Mouse (Mus musculus) limb, embryonic 15.5 days (tissue): ENCODE measurements at regions not wholly inside any gene's neighbourhood (a gene's known extent, or its start where the extent isn't known, plus 50 kb on each side); places are given as distances from the start of the nearest gene placed in this dataset.

ENCODE experiments used
- ATAC-seq: fragments of 200-750 bp; cut with Nextera tagmentation; 2 replicates; pipeline ENCODE4 v1.8.0; 2017; ENCODE audit warnings: low read depth, moderate TSS enrichment; ENCODE audit not compliant: insufficient number of reproducible peaks, low FRiP score, low TSS enrichment
- H3K27ac ChIP-seq: fragments of 300-500 bp; sonication (generic); 2 replicates; pipeline ENCODE4 v1.5.1; 2015; ENCODE audit warnings: moderate library complexity, mild to moderate bottlenecking, inconsistent platforms
- H3K27me3 ChIP-seq: fragments of 300-500 bp; sonication (generic); 2 replicates; pipeline ENCODE4 v1.6.1; 2015; ENCODE audit warnings: inconsistent platforms
- H3K36me3 ChIP-seq: fragments of 300-500 bp; sonication (generic); 2 replicates; pipeline ENCODE4 v1.6.1; 2015; ENCODE audit warnings: inconsistent platforms
- H3K4me1 ChIP-seq: fragments of 300-500 bp; sonication (generic); 2 replicates; pipeline ENCODE4 v1.6.1; 2015; ENCODE audit warnings: inconsistent platforms
- H3K4me2 ChIP-seq: fragments of 300-500 bp; sonication (generic); 2 replicates; pipeline ENCODE4 v1.6.1; 2015; ENCODE audit warnings: mild to moderate bottlenecking, inconsistent platforms
- H3K4me3 ChIP-seq: fragments of 300-500 bp; sonication (generic); 2 replicates; pipeline ENCODE4 v1.5.1; 2015; ENCODE audit warnings: mild to moderate bottlenecking, inconsistent platforms
- H3K9ac ChIP-seq: fragments of 300-500 bp; sonication (generic); 2 replicates; pipeline ENCODE4 v1.6.1; 2015; ENCODE audit warnings: inconsistent platforms
- H3K9me3 ChIP-seq: fragments of 300-500 bp; sonication (generic); 2 replicates; pipeline ENCODE4 v1.6.1; 2016; ENCODE audit warnings: inconsistent platforms
- WGBS: fragments of 180-500 bp; shearing (Covaris S2); methylation state at CpG from one replicate; pipeline ENCODE4 v1.1.7; 2015; 5-methylcytosine and 5-hydroxymethylcytosine counted together

DNA sequence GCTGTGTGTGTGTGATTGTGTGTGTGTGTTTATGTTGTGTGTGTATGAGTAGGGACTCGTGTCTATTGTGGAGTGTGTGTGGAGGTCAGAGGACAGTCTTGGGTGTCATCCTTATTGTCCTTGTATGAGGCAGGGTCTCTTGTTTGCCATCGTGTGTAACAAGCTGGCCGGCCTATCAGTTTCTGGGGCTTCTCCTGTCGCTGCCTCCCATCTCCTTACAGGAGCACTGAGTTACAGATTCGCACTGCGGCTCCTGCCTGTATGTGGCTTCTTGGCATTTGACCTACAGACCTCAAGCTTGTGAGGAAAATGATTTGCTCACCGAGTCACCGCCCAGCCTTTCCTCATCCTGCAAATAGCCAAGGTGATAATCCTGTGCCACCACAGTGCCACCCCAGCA lies 112.6 kb upstream of the Eef2kmt start:
- H3K27ac ChIP-seq = no peak overlapping the region
- no peaks in the 10 kb centered on the region for H3K36me3 ChIP-seq
- no peak for ATAC-seq
- H3K9me3 ChIP-seq = no peaks in the 10 kb centered on the region
- no peaks in the 10 kb centered on the region for H3K4me1 ChIP-seq
- no peak overlapping the region for H3K9ac ChIP-seq
- no peak overlapping the region for H3K4me3 ChIP-seq
- H3K27me3 ChIP-seq = no peaks in the 10 kb centered on the region
- WGBS = 85% methylated on average over 8 of the region's 8 CpGs
- H3K4me2 ChIP-seq = no peak overlapping the region

DNA sequence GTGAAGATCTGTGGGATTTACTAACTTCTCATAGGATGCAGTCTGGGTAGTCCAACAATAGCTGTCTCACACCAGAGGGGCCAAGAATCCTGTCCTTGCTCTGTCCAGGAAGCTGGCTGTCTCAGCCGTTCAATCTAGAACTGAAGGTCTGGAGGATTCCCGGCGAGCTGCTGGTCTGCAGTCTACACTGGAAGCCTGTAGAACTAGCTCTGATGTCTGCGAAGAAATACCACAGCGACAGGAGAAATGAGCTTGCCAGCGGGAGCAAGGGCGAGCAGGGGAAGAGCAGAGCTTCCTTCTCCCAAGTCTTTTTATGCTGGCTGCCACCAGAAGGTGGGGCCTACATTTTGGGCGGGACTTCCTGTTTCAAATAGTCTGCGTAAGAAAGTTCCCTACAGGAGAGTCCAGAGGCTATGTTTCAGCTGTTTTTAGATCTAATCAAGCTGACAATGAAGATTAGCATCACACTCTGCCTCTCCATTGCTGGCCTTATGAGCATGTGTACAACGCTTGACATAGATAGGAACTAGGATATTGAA lies 111.9 kb upstream of the Eef2kmt start:
- Histone ChIP-seq H3K4me1 (no peaks in the 10 kb centered on the region), H3K27me3 (no peaks in the 10 kb centered on the region), H3K36me3 (no peaks in the 10 kb centered on the region), H3K9me3 (no peaks in the 10 kb centered on the region), H3K27ac (no peak overlapping the region), H3K9ac (no peak overlapping the region), H3K4me2 (no peak overlapping the region), H3K4me3 (no peak overlapping the region)
- WGBS = 77% methylated on average over 10 of the region's 10 CpGs
- no peak for ATAC-seq

DNA sequence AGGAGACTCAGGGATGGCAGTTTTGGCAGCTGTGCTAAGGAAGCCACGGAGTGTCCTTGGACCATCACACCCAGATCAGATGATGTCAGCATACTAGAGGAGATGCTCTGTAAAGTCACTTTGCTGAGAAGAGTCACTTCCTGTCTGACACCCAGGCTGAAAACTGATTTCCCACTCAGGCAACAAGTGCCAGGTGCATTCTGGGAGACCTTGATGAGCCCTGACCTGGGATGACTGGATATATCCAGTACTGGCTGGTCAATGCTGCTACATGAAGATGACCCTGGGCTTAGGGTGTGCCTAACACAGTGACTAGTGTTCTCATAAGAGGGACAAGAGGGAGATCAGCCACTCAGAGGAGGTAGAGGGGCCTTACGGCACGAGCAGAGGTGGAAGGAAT lies 110.2 kb upstream of the Eef2kmt start:
- H3K27me3 ChIP-seq = no peaks in the 10 kb centered on the region
- WGBS = 87% methylated on average over 3 of the region's 3 CpGs
- no peaks in the 10 kb centered on the region for H3K9me3 ChIP-seq
- H3K4me3 ChIP-seq = no peak overlapping the region
- H3K4me2 ChIP-seq = no peak overlapping the region
- no peak overlapping the region for H3K9ac ChIP-seq
- no peak for ATAC-seq
- no peaks in the 10 kb centered on the region for H3K4me1 ChIP-seq
- H3K27ac ChIP-seq = no peak overlapping the region
- H3K36me3 ChIP-seq = no peaks in the 10 kb centered on the region

DNA sequence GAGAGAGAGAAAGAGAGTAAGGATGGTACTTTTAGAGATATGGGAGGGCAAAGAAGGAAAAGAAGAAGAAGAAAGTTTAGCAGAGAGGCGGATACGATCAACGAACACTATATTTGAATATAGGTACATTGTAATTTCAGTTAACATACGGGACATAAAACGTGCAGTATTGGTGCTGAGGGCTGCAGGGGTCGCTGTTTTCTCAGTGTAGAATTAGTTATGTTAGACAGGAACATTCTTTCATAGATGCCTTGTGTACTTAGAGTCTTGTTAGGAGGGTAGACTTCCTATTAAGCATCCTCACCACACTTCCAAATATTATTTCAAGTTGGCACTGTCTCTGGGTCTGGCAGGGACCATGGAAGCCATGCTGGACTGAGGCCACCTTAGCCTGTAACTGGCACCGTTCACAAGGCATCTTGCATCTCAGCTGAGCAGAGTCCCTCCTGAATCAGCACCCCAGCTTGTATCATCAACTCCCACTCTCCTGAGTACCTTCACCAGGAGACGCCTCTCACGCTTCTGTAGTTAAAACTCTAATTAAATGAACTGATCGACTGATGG lies 107.3 kb upstream of the Eef2kmt start:
- no peak overlapping the region for H3K27ac ChIP-seq
- no peak overlapping the region for H3K4me2 ChIP-seq
- ATAC-seq = no peak
- WGBS = 69% methylated on average over 10 of the region's 10 CpGs
- H3K9me3 ChIP-seq = no peaks in the 10 kb centered on the region
- H3K4me1 ChIP-seq = no peaks in the 10 kb centered on the region
- H3K27me3 ChIP-seq = no peaks in the 10 kb centered on the region
- H3K36me3 ChIP-seq = no peaks in the 10 kb centered on the region
- no peak overlapping the region for H3K4me3 ChIP-seq
- no peak overlapping the region for H3K9ac ChIP-seq

DNA sequence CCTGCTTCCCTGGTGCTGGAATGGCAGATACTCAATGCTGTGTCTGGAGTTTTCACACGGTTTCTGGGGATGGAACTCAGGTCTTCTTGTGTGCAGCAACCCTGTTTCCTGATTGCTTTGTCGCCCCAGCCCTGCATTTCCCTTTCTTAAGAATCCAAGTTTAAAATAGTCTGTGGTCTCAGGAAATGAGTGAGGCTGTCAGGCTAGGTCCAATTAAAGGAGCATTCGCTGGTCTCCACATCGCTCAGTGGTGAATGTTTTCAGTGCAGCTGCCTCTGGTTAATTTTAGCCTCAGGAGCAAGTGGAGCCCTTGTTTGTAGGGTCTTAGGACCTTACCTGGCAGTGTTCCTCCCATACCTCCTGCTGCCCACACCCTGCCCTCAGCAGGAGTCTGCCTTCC lies 103.4 kb upstream of the Eef2kmt start:
- H3K4me1 ChIP-seq = no peaks in the 10 kb centered on the region
- no peak overlapping the region for H3K9ac ChIP-seq
- H3K4me3 ChIP-seq = no peak overlapping the region
- H3K4me2 ChIP-seq = no peak overlapping the region
- no peak overlapping the region for H3K27ac ChIP-seq
- no peaks in the 10 kb centered on the region for H3K27me3 ChIP-seq
- H3K36me3 ChIP-seq = no peaks in the 10 kb centered on the region
- no peaks in the 10 kb centered on the region for H3K9me3 ChIP-seq
- no peak for ATAC-seq
- WGBS = 64% methylated on average over 4 of the region's 4 CpGs

DNA sequence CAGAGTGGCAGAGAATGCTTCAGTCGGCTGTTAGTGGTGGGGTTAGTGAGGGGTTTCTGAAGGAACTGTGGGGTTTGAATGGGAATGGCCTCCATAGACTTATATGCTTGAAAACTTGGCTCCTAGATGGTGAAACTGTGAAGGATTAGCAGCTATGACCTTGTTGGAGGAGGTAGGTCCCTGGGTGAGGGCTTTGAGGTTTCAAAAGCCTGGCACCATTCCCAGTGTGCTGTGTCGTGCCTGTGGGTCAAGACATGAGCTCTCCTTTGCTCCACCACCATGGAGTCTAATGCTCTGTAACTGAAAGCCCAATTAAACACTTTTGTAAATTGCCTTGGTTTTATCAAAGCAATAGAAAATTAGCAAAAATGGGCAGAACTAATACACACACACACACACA lies 98.1 kb upstream of the Eef2kmt start:
- no peak overlapping the region for H3K4me3 ChIP-seq
- H3K9ac ChIP-seq = no peak overlapping the region
- no peak for ATAC-seq
- no peak overlapping the region for H3K4me2 ChIP-seq
- H3K36me3 ChIP-seq = no peaks in the 10 kb centered on the region
- no peaks in the 10 kb centered on the region for H3K27me3 ChIP-seq
- peaks cover 11% of the 10 kb centered on the region; the same call in 1 of the 2 replicates for H3K4me1 ChIP-seq
- no peaks in the 10 kb centered on the region for H3K9me3 ChIP-seq
- 60% methylated on average over 2 of the region's 2 CpGs for WGBS
- H3K27ac ChIP-seq = no peak overlapping the region

DNA sequence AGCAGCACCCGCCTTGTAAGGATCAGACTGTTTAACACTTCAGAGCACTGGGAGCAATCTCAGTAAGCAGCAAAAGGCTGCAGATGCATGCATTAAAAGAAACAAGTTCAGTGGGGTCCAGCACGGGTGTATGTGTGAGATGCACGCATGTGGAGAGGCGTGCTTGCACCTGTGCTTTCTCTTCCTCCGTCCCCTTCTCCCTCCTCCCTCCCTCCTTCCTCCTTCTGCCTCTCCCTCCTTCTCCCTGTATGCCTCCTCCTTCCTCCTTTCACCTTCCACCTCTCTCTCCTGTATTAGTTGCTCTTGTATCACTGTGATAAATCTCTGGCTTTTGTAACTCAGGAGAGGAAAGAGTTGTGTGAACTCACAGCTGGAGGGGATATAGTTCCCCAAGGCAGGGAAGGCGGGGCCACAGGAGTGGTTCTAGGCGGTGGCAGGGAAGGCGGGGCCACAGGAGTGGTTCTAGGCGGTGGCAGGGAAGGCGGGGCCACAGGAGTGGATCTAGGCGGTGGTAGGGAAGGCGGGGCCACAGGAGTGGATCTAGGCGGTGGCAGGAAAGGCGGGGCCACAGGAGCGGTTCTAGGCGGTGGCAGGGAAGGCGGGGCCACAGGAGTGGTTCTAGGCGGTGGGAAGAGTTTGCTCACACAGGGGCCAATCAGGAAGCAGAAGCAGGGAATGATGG lies 96.2 kb upstream of the Eef2kmt start:
- 0 out of 2 replicates have a peak overlapping the region, but pooled peaks have one; percentile 0 for H3K4me3 ChIP-seq
- ATAC-seq = no peak

DNA sequence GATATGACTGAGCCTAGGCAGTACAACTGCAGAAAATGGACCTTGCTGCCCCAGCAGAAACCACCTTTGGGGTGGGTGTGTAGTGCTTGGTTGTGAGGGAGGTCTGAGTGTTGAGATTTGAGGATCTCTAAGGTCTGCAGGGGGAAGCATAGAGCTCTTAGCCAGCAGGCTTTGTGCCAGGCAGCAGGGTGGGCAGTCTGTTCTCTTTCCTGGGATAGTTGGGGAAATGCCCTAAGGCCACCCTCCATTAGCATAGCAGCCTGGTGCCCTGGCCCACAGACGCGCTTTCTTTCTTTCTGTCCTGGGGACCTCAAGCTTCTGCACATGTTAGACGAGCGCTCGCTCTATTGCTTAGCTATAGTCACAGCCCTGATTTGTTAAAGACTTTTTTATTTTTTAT lies 91.4 kb upstream of the Eef2kmt start:
- Histone ChIP-seq H3K4me3 (no peak overlapping the region), H3K9me3 (no peaks in the 10 kb centered on the region), H3K27me3 (no peaks in the 10 kb centered on the region), H3K36me3 (no peaks in the 10 kb centered on the region), H3K4me2 (no peak overlapping the region), H3K4me1 (peaks cover 5% of the 10 kb centered on the region; the same call in 1 of the 2 replicates), H3K9ac (no peak overlapping the region), H3K27ac (no peak overlapping the region)
- ATAC-seq = no peak
- WGBS = 78% methylated on average over 5 of the region's 5 CpGs

More for the DNA sequence above, 96.2 kb upstream of the Eef2kmt start:
- Histone ChIP-seq H3K27me3 (no peaks in the 10 kb centered on the region), H3K27ac (no peak overlapping the region), H3K9me3 (no peaks in the 10 kb centered on the region), H3K4me1 (peaks cover 11% of the 10 kb centered on the region; the same call in 1 of the 2 replicates), H3K9ac (no peak overlapping the region), H3K4me2 (peak overlapping the region; percentile 31), H3K36me3 (no peaks in the 10 kb centered on the region)
- 4% methylated on average over 18 of the region's 18 CpGs for WGBS

DNA sequence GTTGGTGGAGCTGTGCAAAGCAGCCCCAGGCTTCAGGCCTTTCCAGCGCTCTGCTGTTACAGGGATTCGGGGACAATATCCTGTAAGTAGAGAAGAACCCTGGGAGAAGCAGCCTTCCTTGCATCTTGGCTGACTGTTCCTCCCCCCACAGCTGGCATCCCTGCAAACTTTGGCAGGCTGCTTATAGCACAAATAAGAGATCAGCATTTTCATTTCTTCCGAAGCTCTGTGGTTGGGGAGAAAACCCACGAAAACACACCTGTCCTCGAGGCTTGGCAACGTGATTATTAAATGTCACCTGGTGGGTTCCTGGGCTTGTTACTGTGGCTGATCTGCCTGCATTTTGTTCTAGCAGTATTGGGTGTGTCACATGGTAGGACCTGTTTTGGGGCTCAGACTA lies 86.5 kb upstream of the Eef2kmt start:
- 66% methylated on average over 6 of the region's 6 CpGs for WGBS
- Histone ChIP-seq H3K27me3 (no peaks in the 10 kb centered on the region), H3K4me2 (no peak overlapping the region), H3K9me3 (no peaks in the 10 kb centered on the region), H3K27ac (no peak overlapping the region), H3K4me3 (no peak overlapping the region), H3K36me3 (no peaks in the 10 kb centered on the region), H3K9ac (no peak overlapping the region), H3K4me1 (no peaks in the 10 kb centered on the region)
- ATAC-seq = no peak

DNA sequence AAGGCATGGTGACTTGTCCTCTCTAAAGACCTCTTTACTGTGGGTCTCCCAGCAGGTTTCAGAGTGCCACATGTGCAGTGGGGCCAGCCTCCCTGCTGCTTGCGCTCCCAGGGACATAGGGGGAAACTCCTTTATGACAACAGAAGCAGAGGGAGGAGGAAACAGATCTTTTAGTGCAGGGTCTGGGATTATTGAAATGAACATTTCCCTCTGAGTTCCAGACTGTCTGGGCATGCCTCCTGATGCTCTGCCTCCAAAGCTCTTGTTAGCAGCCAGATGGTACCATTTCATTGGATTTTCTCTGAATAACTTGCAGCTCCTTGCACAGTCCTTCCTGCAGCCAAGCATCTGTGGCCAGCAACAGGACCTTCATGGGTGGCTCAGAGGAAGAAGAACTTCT lies 60.5 kb upstream of the Eef2kmt start:
- ATAC-seq = no peak
- no peaks in the 10 kb centered on the region for H3K36me3 ChIP-seq
- no peak overlapping the region for H3K9ac ChIP-seq
- H3K27ac ChIP-seq = no peak overlapping the region
- WGBS = 50% methylated on average over 1 of the region's 1 CpGs
- no peak overlapping the region for H3K4me3 ChIP-seq
- H3K4me2 ChIP-seq = no peak overlapping the region
- no peaks in the 10 kb centered on the region for H3K9me3 ChIP-seq
- no peaks in the 10 kb centered on the region for H3K4me1 ChIP-seq
- no peaks in the 10 kb centered on the region for H3K27me3 ChIP-seq

DNA sequence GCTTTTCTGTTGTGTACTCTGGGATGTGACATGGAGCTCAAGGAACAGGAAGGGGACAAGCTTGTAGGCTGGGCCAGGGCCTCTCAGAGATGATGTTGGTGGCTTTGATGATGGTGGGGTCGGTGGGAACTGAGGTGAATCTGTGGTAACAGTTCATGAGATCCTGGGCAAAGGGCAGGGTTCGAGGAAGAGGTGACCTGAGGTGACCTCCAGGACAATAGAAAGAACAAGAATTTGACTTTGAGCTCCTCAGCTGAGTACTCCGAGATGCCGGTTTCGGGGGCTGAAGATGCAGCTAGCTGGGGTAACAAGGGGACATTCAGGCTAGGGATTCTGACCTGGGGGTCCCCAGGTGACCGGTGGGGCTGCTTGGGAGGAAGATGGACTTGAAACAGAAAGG lies 57.5 kb upstream of the Eef2kmt start:
- H3K4me1 ChIP-seq = no peaks in the 10 kb centered on the region
- 83% methylated on average over 6 of the region's 6 CpGs for WGBS
- no peaks in the 10 kb centered on the region for H3K9me3 ChIP-seq
- H3K4me2 ChIP-seq = no peak overlapping the region
- no peak overlapping the region for H3K4me3 ChIP-seq
- no peak overlapping the region for H3K9ac ChIP-seq
- no peak for ATAC-seq
- H3K27me3 ChIP-seq = peaks cover 1% of the 10 kb centered on the region; the same call in 1 of the 2 replicates
- no peaks in the 10 kb centered on the region for H3K36me3 ChIP-seq
- H3K27ac ChIP-seq = no peak overlapping the region

DNA sequence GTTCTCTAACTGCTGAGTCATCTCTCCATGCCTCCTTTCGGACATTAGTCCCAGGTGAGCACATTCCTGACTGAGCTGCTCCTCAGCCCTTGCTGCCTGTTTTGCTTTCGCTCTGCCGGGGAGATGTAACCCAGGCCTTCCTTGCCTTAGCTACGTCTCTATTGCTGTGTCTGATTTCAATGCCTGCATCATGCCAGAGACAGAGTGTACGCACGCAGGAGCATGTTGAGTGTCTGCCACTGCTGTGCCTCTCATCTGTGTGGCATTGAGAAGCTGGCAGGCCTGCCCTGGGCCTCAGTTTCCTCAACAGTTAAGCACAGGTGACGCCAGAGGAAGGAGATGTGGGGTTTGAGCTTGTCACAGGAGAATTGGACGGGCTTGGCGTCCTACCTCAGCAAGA lies 55.7 kb upstream of the Eef2kmt start:
- H3K27me3 ChIP-seq = peaks cover 18% of the 10 kb centered on the region
- no peaks in the 10 kb centered on the region for H3K9me3 ChIP-seq
- no peaks in the 10 kb centered on the region for H3K36me3 ChIP-seq
- H3K4me3 ChIP-seq = no peak overlapping the region
- 77% methylated on average over 9 of the region's 9 CpGs for WGBS
- H3K4me2 ChIP-seq = no peak overlapping the region
- no peak overlapping the region for H3K9ac ChIP-seq
- H3K4me1 ChIP-seq = peaks cover 5% of the 10 kb centered on the region
- no peak for ATAC-seq
- no peak overlapping the region for H3K27ac ChIP-seq
